Mouse (Mus musculus) T-helper 17 cell (primary cell): Measurements from ENCODE around the gene Micu1.

Source experiments
- in situ Hi-C, 2 experiments: fragments of 300-600 bp; cut with MboI, MseI; formaldehyde crosslinking; loops; 1 replicate in 1 of 2; 2 replicates in 1 of 2; pipeline ENCODE4 v1.15.1; 2025; ENCODE audit warnings: high pct_unique_total_duplicates in 2 of 2

The Micu1 gene

GRCm38 (mm10) chr10:59773441-59774140, 71.3 kb downstream of the Micu1 start:
- in situ Hi-C loops, result no loop called here

- in situ Hi-C loops, result no loop called here
Observed at GRCm38 (mm10) chr10:59774141-59774534, 71.9 kb downstream of the Micu1 start.

DNA sequence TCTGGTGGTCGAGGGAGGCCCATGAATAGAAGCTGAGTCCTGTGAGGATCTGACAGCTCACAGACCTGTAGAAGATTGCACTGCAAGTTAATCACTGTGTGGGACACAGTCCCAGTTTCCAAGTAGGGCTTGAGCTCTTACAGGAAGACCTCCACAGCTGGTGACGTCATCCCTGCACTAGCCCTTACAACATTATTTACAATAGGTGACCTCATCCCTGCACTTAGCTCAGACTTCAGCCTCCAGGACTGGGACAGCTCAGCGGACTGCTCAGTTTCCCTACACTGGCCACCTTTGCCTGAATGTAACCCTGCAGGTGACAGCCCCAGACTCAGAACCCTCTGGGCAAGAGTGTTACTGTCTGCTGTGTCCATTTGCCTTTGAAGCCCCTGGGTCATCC, 75.0 kb downstream of the Micu1 start:
- in situ Hi-C loops, result no loop called here

DNA sequence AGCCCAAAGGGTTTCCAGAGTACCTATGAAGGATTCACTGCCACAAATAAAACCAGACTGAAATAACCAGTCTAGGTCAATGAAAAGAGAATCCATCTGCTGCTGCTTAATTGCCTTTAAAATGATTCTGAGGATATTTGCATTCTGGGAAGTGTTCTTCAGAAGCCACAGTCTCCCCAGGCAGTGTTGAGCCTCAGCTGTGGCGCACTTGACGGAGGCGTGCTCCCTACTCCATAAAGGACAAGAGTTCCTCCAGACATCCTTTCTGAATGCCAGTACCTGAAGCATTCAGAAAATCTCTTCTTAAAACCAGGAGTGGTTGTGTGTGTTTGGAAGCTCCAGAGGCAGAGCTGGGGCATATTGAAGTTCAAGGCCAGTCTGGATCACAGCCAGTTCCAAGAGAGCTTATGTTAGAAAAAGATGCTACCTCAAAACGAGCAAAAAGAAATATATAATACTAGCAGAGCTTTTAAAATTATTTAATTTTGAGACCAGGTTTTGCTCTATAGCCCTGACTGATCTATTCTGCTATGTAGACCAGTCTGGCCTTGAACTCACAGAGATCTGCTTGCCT, 75.9 kb downstream of the Micu1 start:
- in situ Hi-C loops, result no loop called here

GRCm38 (mm10) chr10:59780698-59781097, 78.4 kb downstream of the Micu1 start:
- in situ Hi-C loops, result no loop called here

DNA sequence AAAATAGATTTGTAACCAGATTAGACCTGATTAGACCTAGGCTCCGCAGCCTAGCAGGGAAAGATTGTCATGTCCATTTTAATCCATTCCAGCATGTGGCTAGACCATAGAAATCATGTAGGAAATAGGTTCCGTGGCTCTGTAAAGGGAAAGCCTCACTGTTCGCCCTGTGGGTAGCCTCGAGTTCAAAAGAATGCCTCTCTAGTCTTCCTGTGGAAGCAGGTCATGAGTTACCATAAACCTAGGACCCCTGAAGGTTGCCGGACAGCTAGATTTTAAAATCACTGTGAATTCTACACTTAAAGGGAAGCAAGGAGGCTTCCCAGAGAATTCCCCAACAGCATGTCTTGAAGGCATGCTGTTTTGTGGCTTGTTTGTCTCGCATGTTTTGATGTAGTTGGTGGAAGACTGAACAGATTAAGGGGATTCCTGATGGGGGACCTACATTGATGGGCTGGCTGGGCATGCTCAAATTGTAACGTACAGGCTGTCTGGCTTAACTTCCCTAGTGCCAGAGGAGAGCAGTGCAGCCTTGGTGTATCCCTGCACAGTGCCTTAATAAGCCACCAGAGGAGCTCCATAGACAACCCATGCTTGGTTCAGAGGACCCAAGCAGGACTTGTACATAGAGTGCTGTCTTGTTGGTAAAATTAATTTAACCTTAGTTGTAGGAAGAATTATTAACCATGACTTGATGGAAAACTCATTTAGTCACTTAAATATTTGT, 79.1 kb downstream of the Micu1 start:
- in situ Hi-C loops, result no loop called here

GRCm38 (mm10) chr10:59784731-59785685, 82.7 kb downstream of the Micu1 start:
- in situ Hi-C loops, result no loop called here

DNA sequence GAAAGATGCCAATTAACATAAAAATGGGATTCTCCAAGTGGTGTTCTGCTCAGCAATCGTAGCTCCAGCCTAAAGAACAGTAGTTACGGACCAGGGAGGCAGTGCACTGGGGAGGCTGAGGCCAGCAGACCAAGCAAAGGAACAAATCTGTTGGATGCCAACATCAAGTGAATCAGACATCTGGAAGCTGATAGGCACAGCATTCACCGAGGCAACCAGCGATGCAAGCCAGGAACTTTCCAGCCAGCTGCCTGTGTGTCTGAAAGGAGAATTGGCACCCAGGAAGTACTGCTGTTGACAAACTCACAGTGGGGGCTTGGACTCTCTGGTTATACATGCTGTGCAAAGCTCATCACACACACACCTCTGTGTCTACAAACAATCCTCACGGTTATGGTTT, 84.0 kb downstream of the Micu1 start:
- in situ Hi-C loops, result no loop called here

DNA sequence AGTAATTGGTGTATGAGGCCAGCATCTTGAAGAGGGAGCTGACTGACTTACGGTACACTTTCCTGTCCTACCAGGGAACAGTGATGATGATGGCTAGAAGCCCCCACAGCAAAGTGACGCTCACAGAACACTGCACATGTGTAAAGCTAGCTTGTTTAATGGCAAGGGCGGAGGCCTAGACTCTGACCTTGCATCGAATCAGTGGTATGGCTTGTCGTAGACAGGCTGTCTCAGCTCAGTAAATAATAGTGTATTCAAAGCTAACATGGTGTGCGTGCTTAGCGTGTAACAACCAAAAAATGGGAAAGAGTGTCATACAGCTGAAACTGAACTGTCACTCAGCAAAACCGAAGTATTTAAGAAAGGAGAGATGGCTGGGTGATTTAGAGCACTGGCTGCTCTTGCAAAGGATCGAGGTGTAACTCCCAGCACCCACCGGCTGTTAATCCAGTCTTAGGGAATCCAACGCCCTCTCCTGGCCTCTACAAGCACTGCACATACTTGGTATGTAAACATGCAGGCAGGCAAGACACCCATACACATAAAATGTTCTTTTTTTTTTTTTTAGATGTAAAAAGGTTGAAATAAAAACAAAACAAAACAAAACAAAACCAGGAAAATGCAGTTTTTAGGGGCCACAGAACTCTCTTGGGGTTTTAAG, 85.0 kb downstream of the Micu1 start:
- in situ Hi-C loops, result no loop called here

- in situ Hi-C loops, result no loop called here
Observed at GRCm38 (mm10) chr10:59787870-59788269, 85.6 kb downstream of the Micu1 start.

GRCm38 (mm10) chr10:59790291-59790929, 88.1 kb downstream of the Micu1 start:
- in situ Hi-C loops, result no loop called here

DNA sequence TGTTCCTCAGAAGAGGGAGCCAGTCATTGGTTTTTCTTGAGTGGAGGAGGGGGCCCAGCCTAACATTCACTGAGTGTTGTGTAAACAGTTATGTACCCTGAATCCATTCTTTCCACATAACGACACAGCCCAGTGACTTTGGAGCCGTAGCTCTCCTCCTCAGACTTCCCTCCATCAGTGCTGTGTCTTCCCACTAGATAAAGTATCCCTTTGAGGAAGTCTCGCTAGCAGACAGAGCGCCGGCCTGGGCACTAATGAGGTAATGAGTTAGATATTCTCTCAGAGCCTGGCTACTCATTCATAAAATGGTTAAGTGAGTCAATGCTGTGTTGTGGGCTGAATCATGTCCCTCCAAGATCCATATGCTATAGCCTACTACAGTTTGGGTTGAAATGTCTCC, 89.6 kb downstream of the Micu1 start:
- in situ Hi-C loops, result no loop called here

GRCm38 (mm10) chr10:59792575-59793176, 90.4 kb downstream of the Micu1 start:
- in situ Hi-C loops, result no loop called here

DNA sequence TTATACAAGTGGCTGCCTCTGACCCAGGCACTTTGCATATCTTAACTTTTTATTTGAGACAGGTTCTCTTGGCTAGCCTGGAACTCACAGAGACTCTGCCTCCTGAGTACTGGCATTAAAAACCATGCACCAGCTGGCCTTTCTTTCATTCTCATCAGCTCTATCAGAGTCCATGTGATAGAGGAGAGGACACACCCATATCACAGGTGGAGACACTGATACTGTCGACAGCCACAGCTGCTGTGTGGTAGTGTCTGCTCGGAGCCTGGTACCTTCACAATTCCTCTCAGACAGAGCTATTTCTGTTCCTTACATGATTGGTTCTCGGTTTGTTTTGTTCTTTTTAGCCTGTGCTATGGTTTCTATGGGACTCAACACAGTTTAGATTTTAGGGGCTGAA, 91.2 kb downstream of the Micu1 start:
- in situ Hi-C loops, result no loop called here

DNA sequence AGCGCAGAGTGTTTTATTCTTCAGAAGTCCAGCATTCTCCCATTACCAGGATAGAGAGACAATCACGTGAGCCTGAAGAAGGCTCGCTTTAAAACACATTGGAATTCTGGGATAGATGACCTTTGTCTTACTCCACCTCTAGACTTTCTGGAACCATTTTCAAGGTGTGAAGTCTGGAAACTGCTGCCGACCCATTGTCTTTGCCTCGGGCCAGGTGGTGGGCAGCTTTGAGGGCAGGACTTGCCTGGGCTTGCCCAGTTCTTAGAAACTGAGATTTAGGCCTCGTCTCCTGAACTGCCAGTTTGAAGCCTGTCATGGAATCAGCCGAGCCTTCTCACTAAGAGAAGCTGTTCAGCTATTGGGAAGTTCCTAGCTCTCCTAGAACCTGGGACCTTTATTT, 92.8 kb downstream of the Micu1 start:
- in situ Hi-C loops, result no loop called here

GRCm38 (mm10) chr10:59795902-59796301, 93.6 kb downstream of the Micu1 start:
- in situ Hi-C loops, result no loop called here

- in situ Hi-C loops, result no loop called here
Observed at GRCm38 (mm10) chr10:59798371-59798770, 96.1 kb downstream of the Micu1 start.

DNA sequence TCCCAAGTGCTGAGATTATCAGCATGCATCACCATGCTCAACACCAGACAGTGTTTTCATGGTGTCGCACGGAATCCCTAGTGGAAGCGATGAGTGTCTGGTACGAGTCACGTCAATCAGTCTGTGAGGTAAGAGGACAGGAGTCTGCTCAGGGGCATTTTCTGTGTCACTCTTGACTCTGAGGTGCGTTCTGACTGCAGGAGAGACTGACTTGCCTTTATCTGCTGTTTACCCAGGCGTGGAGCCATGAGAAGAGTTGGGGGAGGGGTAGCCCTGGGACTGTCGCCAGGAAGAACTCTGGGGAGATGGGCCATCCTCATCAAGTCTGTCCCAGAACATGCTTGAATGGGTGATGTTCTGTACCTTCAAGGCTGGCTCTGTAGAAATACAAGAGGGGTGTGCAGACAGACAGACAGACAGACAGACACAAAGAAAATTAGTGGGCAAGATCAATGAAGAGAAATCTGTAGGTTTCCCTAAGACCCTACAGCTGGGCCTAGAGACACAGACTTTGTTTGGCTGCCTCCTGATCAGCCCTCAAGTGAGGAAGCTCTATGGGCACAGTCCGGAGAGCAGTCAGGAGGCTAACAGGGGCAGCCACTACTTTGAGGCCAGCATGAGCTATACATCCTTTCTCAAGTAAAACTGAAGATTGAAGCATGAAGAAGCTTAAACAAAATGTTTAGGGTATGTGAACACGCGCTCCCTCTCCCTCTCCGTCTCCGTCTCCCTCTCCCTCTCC, 97.2 kb downstream of the Micu1 start:
- in situ Hi-C loops, result no loop called here

DNA sequence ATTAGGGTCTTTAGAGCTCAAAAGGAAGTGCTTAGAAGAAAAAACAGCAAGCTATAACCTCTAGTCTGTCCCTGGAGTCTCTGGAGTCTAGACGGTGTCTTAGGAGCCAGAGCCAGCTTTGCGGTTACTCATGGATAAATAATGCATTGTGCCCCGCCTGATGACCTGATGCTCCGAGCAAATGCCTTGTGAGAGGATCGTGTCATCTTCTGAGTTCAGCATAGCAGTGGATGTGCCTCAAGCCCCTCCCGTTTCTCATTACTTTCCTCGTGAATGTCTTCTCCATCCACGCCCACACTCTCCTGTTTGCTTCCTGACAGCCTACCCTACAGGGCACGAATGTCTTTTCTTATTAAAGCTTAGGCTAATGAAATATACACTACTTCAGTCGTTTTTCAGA, 97.9 kb downstream of the Micu1 start:
- in situ Hi-C loops, result no loop called here
